Mouse (Mus musculus): ENCODE data around the gene Hoxd9. TPM values are rescaled to one million over a fixed set of nuclear protein-coding genes. Genes with fewer than 3 reads are reported as not detected.
A peak's percentile ranks its signal among the peaks of the same experiment; 100 is the strongest.

Hoxd9 gene
- polyA plus RNA-seq, 1 experiment from 2014 or later = 42.7 TPM

DNA sequence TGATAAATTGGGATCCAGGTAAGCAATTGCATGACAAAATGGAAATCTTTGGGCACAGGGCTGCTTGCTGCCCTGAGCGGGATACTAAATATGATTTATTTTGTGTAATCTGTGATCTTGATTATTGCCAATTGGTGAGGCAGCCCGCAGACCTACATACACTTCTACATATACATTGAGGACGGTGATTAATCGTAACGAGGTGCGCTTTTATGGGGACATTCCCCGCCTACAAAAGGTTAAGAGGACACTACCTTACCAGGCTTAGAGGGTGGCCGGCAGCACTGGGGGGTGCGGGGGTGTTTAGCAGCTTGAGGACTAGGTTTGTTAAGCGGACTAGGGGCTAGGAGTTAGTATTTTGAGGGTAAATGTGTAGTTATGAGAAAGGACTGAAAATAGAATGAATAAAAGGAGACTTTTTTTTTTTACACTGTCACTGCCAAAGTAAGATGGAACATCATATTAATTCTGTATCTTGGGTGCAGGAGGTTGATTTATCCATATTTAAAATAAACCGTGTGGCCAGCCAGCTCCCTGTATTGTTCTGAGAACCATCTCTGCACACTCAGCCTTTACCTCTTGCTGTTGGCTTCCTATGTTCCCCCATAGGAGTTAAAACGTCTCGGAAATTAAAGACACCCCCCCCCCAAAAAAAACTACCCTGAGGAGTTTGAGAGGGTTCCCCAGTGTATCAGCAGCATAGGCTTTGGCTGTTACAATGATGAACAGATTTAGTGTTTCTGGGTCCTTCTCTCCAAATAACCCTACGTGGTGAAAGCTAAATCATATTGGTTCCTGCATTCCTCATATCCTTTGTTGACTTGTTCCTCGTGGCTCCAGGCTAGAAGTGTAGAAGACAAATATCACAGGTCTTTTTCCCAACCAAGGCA is 39.4 kb downstream of the Hoxd9 start:
- WGBS = 4% methylated on average over 15 of the region's 15 CpGs
- H3K9me3 ChIP-seq = no peaks in the 10 kb centered on the region
- H3K4me2 ChIP-seq = peak overlapping the region; percentile 68
- H3K36me3 ChIP-seq = peaks cover 7% of the 10 kb centered on the region
- peaks cover 99% of the 10 kb centered on the region for H3K4me1 ChIP-seq (replicated peaks)
- H3K9ac ChIP-seq = peak overlapping the region; percentile 86
- ATAC-seq (ENCODE audit: low read depth) = no peak
- H3K27ac ChIP-seq (replicated peaks) = peak overlapping the region; percentile 99
- H3K4me3 ChIP-seq = peak overlapping the region; percentile 38
- H3K27me3 ChIP-seq = no peaks in the 10 kb centered on the region

DNA sequence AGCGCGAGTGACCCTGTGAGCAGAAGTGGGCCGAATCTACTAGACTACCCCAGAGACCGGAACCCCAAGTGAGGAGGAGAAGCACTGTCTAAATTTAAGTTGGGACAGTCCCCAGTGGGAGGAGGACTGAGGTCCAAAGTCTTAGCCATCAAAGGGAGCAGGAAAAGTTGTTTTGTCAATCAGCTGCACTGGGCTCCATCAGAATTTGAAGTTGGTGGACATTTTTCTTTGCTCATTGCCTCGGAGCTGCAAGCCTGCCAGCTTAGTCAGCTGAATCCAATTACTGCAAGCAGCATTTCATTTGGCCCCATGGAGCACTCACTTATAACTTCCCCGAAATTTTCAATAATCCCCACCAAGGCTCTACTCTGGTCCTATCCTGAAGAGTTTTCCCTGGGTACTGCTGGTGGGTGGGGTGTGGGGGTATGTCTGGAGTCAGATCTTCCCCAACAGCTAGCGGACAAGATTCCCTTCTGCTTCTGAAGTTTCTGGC is 40.1 kb downstream of the Hoxd9 start:
- H3K27ac ChIP-seq (replicated peaks) = peak overlapping the region; percentile 99
- peak overlapping the region; percentile 68 for H3K4me2 ChIP-seq
- H3K4me3 ChIP-seq = peak overlapping the region; percentile 38
- H3K27me3 ChIP-seq = no peaks in the 10 kb centered on the region
- no peak for ATAC-seq (ENCODE audit: low read depth)
- no peaks in the 10 kb centered on the region for H3K9me3 ChIP-seq
- peaks cover 93% of the 10 kb centered on the region for H3K4me1 ChIP-seq (replicated peaks)
- peak overlapping the region; percentile 86 for H3K9ac ChIP-seq
- WGBS = 13% methylated on average over 7 of the region's 7 CpGs
- peaks cover 7% of the 10 kb centered on the region for H3K36me3 ChIP-seq

DNA sequence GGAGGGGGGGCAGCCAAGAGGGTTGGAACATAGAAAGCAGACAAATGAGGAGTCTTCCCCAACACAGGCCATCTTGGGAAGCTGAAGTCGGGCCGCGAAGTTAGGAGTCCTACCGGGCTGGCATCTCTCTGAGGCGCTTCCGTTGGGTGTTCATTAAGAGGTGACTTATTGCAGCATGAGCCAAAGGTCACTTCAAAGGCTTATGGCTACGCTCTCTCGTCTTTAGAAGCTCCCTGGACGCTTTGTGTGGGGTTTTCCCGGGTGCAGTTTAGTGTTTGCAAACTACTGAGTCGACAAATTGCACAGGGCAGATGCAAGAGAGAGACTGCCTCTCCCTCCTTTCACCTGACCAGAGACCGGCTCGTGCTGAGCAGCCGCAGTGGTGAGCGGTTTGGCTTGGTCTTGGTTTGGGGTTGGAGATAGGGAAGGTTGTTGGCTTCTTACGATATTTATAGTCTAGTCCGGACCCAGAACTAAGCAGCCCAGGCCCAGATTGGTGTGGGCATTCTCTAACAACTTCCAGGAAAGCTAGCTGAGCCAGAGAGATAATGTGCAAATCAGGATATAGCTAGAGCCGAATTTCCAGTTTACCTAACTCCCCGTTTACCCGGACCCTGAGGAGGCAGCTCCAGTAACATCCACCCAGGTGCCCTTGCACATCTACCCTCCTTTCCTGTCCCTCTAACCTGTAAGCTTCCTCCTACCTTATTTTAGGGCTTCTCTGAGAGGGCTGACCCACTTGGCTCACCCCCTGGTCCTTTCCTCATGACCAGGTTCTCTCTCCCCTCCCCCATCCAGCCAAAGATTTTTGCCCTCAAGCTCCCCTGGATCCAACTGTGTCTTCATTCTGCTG is 41.3 kb downstream of the Hoxd9 start:
- Histone ChIP-seq H3K27me3 (no peaks in the 10 kb centered on the region), H3K9ac (peak overlapping the region; percentile 86), H3K27ac (replicated peaks) (peak overlapping the region; percentile 99), H3K4me3 (peak overlapping the region; percentile 38), H3K9me3 (no peaks in the 10 kb centered on the region), H3K4me1 (replicated peaks) (peaks cover 90% of the 10 kb centered on the region), H3K4me2 (peak overlapping the region; percentile 68), H3K36me3 (peaks cover 11% of the 10 kb centered on the region)
- no peak for ATAC-seq (ENCODE audit: low read depth)
- 2% methylated on average over 20 of the region's 20 CpGs for WGBS

DNA sequence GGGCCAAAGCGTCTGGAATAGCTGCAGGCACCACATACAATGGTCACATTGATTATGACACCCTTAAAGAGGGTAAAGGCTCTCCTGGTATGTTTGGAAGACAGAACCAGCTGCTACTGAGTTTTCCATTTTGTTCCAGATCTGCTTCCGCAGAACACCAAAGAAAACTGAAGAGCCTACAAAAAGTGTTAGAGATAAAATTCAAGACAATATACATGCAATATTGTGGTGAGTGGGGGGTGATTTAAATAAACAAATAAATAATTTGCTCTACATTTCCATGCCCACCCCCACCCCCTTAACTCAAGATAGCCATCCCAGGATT is 41.9 kb downstream of the Hoxd9 start:
- peaks cover 90% of the 10 kb centered on the region for H3K4me1 ChIP-seq (replicated peaks)
- peak overlapping the region; percentile 86 for H3K9ac ChIP-seq
- peak overlapping the region; percentile 99 for H3K27ac ChIP-seq (replicated peaks)
- H3K27me3 ChIP-seq = no peaks in the 10 kb centered on the region
- 7% methylated on average over 2 of the region's 2 CpGs for WGBS
- ATAC-seq (ENCODE audit: low read depth) = no peak
- H3K36me3 ChIP-seq = peaks cover 17% of the 10 kb centered on the region
- H3K4me2 ChIP-seq = peak overlapping the region; percentile 68
- H3K9me3 ChIP-seq = no peaks in the 10 kb centered on the region
- H3K4me3 ChIP-seq = peak overlapping the region; percentile 38

DNA sequence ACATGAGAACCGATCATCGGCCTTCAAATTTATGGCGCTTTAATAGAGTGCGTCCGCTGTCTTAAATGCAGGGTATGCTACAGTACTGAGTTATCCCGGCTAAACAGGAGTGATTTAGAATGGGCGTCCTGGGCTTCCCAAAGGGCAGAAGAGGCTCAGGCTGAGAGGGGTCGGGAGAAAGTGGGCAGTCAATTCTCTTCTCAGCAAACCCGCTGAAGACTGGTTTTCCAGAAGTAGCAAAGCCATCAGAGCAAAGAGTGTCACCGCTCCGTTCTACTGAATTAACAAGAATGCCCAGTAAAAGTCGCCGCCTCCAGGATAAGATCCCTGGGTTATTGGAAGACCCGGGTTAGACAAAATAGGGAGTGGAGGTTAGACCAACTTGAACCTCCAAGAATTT is 42.3 kb downstream of the Hoxd9 start:
- H3K4me3 ChIP-seq = peak overlapping the region; percentile 38
- H3K27me3 ChIP-seq = no peaks in the 10 kb centered on the region
- peak overlapping the region; percentile 68 for H3K4me2 ChIP-seq
- H3K9ac ChIP-seq = peak overlapping the region; percentile 86
- WGBS = under 1% methylated on average over 14 of the region's 14 CpGs
- peaks cover 21% of the 10 kb centered on the region for H3K36me3 ChIP-seq
- H3K9me3 ChIP-seq = no peaks in the 10 kb centered on the region
- H3K27ac ChIP-seq (replicated peaks) = peak overlapping the region; percentile 99
- ATAC-seq (ENCODE audit: low read depth) = no peak
- H3K4me1 ChIP-seq (replicated peaks) = peaks cover 90% of the 10 kb centered on the region

DNA sequence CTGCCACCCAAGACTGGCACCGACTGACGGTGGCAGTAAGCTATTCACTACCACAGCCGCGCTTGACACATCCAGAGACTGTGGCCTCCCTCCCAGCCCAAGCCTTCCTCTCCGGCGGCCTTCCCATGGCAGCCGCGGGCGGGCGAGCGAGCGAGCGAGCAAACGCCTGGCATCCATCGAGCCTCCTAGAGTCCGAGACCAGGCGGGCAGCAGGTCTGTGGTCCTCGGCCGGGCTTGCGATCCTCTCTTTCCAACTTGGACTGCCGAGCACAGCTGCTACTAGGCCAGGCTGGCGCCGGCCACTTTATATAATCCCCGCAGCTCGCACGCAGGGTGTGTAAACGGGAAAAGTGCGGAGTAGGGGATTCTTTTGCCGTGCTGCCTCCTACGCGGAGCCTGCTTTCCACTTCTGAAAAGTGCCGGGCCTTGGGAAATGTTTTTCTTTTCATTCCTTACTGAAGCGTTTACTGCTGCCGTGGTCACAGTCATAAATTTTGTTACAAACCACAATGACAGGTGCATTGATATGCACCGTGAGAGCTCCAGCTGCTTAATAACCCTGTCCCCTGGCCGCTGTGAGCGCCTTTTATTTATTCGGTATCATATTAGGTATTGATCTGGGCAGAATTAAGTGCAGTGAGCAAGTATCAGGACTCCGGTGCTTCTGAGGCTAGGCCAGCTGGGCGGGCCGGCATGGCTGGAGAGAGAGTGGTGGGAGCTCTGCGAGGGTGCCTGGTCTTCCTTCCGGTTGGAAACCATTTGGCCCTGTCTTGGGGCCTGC is 43.0 kb downstream of the Hoxd9 start:
- Histone ChIP-seq H3K27ac (replicated peaks) (peak overlapping the region; percentile 99), H3K27me3 (no peaks in the 10 kb centered on the region), H3K9me3 (no peaks in the 10 kb centered on the region), H3K4me2 (peak overlapping the region; percentile 68), H3K4me1 (replicated peaks) (peaks cover 90% of the 10 kb centered on the region), H3K4me3 (peak overlapping the region; percentile 38), H3K36me3 (peaks cover 19% of the 10 kb centered on the region), H3K9ac (peak overlapping the region; percentile 86)
- peak; percentile 38 for ATAC-seq (ENCODE audit: low read depth)
- under 1% methylated on average over 43 of the region's 43 CpGs for WGBS

DNA sequence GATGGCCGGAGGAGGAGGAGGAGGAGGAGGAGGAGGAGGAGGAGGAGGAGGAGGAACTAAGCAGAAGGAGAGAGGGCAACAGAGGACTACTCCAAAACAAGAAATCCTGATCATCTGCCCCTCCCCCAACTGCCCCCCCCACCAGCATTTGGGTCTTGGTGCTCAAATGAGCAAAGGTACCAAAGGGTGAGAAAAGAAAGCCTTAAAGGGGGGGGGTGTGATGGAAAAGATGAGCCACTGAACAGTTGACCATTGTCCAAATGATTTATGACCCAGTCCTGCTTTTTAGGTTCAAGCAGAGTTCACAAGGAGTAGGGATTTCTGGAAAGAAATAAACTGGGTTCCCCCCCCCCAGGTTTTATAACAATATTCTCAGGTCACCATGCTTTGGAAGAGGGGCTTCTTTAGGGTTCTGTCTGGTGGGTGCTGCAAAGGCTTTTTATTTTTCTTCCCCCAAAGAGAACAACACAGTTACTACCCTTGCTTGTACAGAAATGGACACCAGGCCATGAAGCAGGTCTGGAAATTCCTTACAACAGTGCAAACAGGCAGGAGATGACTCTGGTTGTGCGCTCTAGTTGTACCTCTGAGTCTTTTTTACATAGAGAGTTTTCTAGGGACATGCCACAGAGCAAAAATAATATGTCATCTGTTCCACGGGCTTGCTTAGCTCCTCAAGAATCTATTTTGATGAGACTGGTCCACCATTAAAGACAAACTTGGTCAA is 43.9 kb downstream of the Hoxd9 start:
- WGBS = 18% methylated on average over 2 of the region's 3 CpGs
- no peaks in the 10 kb centered on the region for H3K27me3 ChIP-seq
- H3K9me3 ChIP-seq = no peaks in the 10 kb centered on the region
- H3K9ac ChIP-seq = peak overlapping the region; percentile 86
- H3K27ac ChIP-seq (replicated peaks) = peak overlapping the region; percentile 99
- H3K4me1 ChIP-seq (replicated peaks) = peaks cover 90% of the 10 kb centered on the region
- peaks cover 18% of the 10 kb centered on the region for H3K36me3 ChIP-seq
- peak overlapping the region; percentile 18; the same call in 1 of the 2 replicates for H3K4me2 ChIP-seq
- H3K4me3 ChIP-seq = no peak overlapping the region
- no peak for ATAC-seq (ENCODE audit: low read depth)

DNA sequence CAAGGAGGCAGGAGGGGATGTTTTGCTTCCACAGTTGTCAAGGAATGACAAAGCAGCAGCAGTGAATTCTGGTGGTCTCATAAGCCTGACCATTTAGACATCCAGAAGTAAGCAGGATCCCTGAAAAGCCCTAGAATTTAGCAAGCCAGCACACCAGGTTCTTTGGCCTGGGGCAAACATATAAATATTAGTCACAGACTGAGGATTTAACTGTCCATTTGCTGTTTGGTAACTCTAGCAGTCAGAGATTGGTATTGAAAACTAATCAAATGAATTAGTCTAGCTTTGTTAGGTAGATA is 44.4 kb downstream of the Hoxd9 start:
- Histone ChIP-seq H3K9me3 (no peaks in the 10 kb centered on the region), H3K4me2 (0 out of 2 replicates have a peak overlapping the region, but pooled peaks have one; percentile 18), H3K36me3 (peaks cover 23% of the 10 kb centered on the region), H3K4me3 (no peak overlapping the region), H3K9ac (0 out of 2 replicates have a peak overlapping the region, but pooled peaks have one; percentile 86), H3K4me1 (replicated peaks) (peaks cover 90% of the 10 kb centered on the region), H3K27me3 (no peaks in the 10 kb centered on the region), H3K27ac (replicated peaks) (peak overlapping the region; percentile 99)
- no peak for ATAC-seq (ENCODE audit: low read depth)

DNA sequence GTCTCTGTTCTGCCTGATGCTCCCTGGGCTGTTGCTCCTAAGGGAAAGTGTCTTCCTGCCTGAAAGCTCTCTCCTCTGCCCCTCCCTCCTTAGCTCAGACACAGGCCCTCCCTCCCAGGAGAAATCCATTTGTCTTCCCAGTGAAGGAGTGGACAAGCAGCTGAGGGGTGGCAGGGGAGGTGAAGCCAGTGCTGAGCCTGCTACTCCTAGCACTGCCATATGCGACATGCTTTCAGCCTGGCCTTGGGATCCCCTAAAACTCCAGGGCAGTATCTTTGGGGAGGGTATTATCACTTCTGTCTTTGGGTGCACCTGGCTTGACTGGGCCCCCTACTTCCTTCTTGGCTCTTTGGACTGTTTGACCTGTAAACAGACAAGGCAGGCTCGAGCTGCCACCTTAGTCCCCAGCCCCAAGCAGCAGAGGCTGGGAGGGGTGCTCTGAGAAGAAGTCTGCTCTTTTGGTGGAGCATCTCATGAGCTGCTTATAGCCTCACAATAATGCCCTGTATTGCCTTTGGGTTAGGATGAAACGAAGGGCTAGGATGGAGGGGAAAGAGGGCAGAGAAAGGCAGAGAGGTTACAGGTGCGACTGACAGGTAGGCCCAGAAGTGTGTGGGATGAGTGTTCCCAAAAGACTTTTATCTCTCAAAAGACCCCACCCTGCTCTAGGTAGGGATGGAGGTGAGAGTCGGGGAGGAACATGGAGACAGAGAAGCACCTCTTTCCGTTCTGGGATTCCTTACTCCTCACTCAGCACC is 48.2 kb downstream of the Hoxd9 start:
- no peaks in the 10 kb centered on the region for H3K27me3 ChIP-seq
- H3K4me1 ChIP-seq (replicated peaks) = peaks cover 90% of the 10 kb centered on the region
- ATAC-seq (ENCODE audit: low read depth) = no peak
- H3K27ac ChIP-seq (replicated peaks) = peak overlapping the region; percentile 95
- peak overlapping the region; percentile 36 for H3K4me3 ChIP-seq
- H3K9me3 ChIP-seq = no peaks in the 10 kb centered on the region
- peak overlapping the region; percentile 81 for H3K9ac ChIP-seq
- peak overlapping the region; percentile 52 for H3K4me2 ChIP-seq
- peaks cover 27% of the 10 kb centered on the region for H3K36me3 ChIP-seq
- WGBS = 10% methylated on average over 6 of the region's 6 CpGs

DNA sequence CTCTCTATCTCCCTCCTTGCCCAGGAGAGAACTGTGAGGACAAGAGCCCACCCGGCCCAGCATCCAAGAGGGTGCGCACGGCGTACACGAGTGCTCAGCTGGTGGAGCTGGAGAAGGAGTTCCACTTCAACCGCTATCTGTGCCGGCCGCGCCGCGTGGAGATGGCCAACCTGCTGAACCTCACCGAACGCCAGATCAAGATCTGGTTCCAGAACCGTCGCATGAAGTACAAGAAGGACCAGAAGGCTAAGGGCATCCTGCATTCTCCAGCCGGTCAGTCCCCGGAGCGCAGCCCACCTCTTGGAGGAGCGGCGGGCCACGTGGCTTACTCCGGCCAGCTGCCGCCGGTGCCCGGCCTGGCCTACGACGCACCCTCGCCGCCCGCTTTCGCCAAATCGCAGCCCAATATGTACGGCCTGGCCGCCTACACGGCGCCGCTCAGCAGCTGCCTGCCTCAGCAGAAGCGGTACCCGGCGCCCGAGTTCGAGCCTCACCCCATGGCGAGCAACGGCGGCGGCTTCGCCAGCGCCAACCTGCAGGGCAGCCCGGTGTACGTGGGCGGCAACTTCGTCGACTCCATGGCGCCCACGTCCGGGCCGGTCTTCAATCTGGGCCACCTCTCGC is 48.9 kb downstream of the Hoxd9 start:
- no peak for ATAC-seq (ENCODE audit: low read depth)
- WGBS = 2% methylated on average over 57 of the region's 58 CpGs
- Histone ChIP-seq H3K27ac (replicated peaks) (peak overlapping the region; percentile 95), H3K9ac (peak overlapping the region; percentile 81), H3K9me3 (no peaks in the 10 kb centered on the region), H3K36me3 (peaks cover 27% of the 10 kb centered on the region), H3K4me1 (replicated peaks) (peaks cover 90% of the 10 kb centered on the region), H3K4me3 (peak overlapping the region; percentile 36), H3K4me2 (peak overlapping the region; percentile 52), H3K27me3 (no peaks in the 10 kb centered on the region)

Data from neural tube, embryonic 13.5 days (tissue).